Mouse (Mus musculus) kidney, postnatal 4 days (tissue): ENCODE data around the gene Syce1.
A peak's percentile ranks its signal among the peaks of the same experiment; 100 is the strongest.
"Not testable (repeated sequence)": the region's sequence is repeated elsewhere in the genome, so short reads cannot be mapped to it uniquely, and the experiment has no call there.

Experiments
- DNase-seq, 2 experiments: peaks; one replicate each; pipeline ENCODE4 v3.0.0; 2021; ENCODE audit warnings: mixed read lengths in 2 of 2

The Syce1 gene

GRCm38 (mm10) chr7:140765888-140766739 is 21.5 kb downstream of the Syce1 start:
- no peak for DNase-seq

- not testable (repeated sequence) for DNase-seq
Measured at GRCm38 (mm10) chr7:140765391-140765790, 22.3 kb downstream of the Syce1 start.

DNA sequence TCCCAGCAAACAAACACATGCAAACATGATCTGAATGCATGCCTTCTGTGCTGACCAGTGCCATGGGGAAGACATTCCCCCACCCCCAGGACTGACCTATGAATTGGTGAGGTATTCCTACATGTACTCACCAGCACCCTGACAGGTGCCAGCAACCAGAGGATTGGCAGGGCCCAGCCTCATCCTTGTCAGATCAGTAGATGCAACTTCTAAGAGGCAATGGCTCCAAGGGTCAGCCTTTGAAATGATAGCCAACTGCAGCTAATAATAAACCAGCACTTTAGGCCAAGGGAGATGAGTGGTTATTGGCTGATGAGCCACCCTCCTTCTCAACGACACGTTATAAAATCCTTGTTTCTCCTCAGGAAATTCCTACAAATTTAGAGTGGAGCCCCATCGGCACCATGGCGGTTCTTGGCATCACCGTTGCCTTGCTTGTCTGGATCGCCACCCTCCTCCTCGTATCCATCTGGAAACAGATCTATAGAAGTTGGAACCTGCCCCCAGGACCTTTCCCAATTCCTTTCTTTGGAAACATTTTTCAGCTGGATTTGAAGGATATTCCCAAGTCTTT is 24.1 kb downstream of the Syce1 start, which contains the start of gene Cyp2e1:
Gene Cyp2e1 (plus strand): TSS at position 293 of the 574 bp plus-strand sequence.
- DNase-seq = no peak

DNA sequence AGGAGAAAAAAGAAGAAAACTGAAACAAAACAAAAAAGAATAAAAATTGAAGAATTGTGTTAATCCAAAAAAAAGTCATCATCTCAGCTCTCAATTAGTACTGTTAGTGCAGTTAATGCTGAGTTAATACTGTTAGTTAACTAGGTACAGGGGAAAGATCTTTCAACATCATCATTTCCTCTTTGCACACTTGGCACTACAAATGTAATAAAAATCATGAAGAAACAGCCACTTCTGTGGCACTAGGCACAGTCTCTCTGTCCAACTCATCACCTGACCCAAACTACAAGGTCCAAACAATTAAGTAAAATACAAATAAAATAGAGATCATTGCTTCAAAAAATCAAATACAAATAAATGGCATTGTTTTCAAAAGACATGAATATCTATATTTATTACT is 27.0 kb downstream of the Syce1 start:
- DNase-seq = no peak

DNA sequence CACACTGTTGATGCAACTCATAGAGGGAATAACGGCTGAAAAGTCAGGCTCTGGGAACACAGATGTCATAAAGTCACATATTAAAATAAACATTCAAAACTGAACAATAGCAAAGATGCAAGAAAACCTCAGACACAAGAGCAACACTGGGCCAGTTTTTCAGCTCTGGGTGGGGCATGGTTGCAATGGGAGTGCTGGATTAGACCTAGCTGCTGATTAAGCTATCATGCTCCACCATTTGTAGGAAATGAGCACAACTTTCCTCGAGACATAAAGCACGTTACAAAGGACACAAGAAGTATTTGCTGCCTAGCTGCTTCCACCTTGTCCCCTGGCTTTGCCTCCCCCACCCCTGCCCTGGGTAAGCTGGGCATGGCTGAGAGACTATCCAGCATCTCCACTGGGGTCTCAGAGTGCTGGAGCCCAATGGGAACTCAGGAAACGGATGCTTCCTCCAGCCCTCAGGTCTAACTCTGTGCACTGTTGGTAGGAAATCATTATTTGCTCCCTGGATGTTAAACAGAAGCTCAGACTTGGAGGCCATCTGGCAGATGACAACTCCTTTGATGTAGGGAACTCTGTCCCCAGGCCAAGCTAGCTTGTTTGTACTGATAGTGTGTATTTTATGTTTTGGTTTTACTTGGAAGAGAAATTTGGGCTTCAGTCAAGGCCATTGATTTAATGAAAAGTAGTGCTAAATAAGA is 31.3 kb downstream of the Syce1 start:
- peak in 1 of 2 experiments; percentile 9 for DNase-seq

DNA sequence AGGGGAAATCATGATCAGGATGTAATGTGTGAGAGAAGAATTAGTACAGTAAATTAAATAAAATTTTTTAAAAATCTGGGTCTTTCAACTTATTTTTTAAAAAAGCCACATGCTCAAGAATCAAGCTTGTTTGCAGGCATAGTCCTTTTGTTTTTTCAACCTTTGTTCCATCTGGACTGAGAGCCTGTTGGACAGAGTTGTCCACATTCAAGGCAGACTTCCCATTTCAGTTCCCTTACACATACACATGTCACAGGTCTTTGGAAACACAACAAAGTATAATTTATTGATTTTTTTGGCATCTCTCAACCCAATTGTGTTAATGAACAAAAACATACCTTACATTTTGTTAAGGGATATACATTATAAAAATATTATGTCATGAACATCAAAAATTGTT is 33.1 kb downstream of the Syce1 start:
- no peak for DNase-seq

DNA sequence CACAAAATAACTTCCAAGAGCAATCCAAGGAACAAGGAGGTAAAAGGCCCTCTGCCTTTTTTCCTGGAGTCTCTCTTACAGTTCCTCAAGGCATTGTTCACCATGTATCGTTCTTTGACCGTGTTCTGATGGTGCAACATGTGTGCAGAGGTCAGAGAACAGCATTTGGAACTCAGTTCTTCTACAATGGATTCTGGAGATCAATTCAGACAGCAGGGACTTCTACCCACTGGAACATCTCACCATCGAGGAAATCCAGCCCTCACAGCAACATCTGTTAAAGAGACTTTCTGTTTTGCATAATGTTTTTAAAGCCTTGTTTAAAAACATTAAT is 38.9 kb downstream of the Syce1 start:
- DNase-seq = no peak

DNA sequence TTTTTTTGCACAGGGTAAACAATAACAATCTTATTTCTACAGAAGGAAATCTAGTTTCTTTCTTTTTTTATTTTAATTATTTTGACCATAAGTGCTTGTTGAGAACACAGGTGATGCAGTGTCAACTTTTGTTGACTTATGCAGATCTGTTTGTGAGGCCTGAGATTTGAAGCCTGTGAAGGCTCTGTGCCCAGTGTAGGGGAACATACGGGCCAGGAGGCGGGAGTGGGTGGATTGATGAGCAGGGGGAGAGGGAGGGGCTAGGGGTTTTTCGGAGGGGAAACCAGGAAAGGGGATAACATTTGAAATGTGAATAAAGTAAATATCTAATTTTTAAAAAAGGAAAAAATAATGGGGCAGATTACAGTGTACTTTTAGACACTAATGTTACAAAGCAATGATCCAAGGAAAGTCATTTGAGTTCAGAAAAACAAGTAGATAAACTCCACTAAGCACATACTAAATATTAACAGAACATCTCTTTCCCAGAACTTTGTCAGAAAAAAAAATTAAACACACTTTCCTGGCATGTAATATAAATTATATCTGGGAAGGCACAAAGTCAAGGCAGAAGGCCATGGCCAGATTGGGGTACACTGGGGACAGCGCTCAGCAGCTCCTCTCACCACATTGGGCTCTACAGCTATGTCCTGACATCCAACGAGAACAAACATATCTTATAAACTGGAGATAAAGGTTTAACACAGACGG is 39.4 kb downstream of the Syce1 start:
- no peak for DNase-seq

GRCm38 (mm10) chr7:140747402-140747801 is 40.2 kb downstream of the Syce1 start:
- DNase-seq = no peak

DNA sequence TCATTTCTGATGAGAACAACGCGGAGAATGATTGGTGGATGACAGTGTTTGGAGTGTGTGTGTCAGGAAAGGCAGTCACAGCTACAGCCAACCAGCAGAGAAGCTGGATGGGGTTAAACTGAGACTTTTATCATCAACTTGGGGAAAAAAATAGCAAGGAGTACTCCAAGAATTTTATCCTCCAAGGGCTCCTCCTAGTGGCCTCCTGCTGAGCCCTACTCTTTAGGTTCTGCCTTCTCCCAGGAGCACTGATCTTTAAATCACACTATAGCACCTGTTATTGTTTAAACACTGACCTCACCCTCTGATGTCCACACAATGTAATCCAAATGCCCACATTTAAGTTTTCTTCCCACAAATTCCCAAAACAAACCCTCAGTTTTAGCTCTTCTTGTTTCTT is 54.5 kb downstream of the Syce1 start:
- no peak for DNase-seq
